Mouse (Mus musculus): ENCODE data around the gene Rragd.

The Rragd gene

DNA sequence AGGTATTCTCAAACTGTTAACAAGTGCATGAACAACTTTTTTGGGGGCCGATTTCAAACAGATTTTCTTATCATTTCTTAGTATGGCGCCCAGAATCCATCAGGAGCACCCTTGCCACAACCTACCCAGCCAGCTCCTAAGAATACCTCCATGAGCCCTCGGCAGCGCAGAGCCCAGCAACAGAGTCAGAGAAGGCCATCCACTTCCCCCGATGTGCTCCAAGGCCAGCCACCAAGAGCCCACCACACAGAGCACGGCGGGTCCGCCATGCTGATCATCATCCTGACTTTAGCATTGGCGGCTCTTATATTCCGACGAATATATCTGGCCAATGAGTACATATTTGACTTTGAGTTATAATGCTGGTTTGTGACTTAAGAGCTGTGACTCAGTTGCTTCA is 66.8 kb downstream of the Rragd start:
- DNase-seq = no peak

DNA sequence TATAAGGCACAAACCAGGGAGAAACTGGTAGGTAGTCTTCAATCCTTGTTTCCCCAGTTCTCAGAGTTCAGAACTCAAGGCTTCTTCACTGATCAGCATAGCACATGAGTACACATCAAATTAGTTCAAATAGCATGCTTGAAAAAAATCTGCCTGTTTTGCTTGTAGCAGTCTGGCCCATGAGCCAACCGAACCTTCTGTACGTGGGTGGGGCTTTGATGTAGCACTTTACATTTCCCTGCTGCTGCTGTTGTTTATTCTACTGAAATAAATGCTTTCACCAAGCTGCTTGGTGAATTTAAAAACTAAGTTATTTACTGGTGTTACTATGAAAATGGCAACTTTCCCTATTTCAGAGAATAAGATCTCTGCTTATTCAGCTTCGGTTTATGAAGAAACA is 69.2 kb downstream of the Rragd start:
- no peak for DNase-seq

DNA sequence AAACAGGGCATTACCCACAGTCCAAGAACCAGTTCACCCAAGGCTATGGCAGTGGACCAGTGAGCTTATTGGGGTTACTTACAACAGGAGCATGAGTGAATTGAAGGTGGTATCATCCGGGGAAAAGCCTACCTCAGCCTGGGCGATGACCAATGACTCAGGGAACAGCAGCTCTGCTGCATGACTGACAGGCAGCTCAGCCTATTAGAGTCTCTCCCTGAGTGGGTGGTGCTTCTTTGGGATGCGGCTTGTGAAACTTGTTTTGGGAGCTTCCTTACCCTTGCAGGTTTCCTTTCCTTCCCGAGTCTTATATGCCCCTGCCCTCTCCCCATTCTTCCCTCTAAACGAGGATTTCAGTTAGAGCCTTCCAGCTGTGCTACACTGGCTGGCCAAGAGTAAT is 69.8 kb downstream of the Rragd start:
- DNase-seq = peak in 1 of 2 experiments; percentile 23

DNA sequence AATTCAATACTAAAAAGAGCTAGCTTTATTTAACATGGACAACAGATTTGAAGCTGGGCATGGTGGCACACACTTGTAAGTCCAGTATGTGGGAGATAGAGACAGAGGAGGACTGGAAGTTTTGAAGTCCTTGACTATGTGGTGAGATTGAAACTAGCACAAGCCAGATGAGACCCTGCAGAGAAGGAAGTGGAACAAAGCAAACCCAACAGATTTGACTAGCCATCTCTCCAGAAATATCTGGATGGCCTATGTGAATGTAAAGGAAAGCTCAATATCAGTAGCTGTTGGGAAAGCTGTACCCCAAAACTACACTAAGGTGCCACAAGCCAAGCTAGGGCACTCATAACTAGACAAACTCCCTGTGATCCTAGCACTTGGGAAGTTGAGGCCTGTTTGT is 71.6 kb downstream of the Rragd start:
- DNase-seq = no peak

DNA sequence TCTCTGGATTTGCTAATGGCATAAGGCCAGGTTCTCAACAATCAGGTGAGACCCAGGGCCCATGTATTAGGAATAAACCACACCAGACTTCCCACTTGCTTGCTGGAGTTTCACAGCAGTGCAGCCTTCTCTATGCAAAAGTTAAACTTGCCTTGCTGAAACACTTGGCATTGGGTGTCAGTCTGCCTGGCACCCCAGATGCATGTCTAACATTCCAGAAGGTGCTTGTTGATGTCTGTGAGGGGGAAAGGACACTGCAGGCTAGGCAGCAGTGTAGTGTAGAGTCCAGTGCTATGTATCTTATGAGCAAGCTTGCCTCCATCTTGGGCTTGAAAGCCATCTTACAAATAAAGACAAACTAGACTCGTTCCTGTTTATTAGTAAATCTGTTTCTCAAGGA is 73.5 kb downstream of the Rragd start:
- DNase-seq = no peak

DNA sequence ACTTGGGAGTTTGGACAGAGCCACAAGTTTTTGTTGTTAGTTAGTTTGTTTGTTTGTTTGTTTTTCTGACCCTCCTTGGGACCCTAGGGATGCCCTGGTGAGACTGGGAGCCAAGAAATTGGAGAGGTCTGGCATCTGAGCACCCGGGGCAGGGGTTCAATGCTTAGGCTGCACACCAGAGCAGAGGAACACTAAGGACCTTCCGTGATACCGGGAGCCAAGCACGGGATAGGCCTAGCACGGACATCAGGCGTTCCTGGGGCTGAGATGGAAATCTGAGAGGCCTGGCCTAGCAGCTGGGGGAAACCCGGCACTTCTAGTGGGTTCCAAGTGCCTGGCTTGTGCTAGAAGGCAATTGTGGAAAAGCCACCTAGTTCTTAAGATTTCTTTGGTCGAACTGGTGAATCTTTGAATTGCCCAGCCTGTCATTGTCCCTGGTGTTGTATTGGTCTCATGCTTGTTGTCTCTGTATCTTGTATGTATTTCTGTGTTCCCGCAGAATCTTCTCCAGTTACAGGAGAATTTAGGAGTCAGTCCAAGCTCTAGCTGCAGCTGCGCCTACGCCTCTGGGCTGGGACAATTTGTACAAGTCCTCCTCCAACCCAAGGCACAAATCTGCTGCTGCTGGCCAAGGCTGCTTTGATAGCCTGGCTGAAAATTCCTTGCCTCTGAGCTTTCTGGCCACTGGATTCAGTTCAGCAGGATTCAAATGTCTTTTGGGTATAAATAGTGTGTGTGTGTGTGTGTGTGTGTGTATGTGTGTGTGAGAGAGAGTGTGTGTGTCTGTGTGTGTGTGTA is 75.3 kb downstream of the Rragd start:
- DNase-seq = peak; percentile 36 to 49

DNA sequence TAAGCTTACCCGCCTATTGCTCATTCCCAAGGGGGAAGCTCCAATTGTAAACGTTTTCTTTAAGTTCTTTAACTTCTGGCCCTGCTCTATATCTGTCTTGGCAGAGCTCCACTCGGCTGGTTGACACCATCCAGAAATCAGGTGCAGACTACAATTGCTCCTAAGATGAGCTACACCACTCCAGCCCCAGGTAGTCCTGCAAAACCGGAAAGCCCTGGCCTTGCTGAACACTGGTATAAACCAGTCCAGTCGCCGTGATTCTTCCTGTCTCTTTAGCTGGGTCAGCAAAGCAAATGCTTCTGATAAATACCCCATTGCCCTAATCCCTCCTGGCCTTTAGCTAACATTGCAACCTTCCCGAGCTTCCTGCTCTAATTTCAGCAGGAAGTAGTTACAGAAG is 78.3 kb downstream of the Rragd start:
- no peak for DNase-seq

DNA sequence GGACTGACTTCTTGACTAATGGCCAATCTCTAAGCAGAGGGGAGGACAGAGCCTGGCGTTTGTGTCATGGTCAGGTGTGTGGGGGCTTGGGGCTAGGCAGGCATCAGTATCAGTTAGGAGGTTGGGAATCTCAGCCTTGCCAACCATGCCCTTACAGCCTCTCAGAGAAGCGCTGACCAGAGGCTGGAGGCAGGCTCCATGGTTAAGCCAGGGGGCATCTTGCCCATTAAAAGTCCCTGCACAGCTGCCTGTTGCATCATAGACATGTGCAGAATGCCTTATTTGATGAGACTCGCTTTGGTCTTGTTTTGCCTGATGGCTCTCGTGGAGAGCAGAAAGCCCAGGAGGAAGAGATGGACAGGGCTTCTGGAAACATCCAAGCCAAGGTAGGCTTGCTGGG is 80.1 kb downstream of the Rragd start, which contains the start of gene Gabrr2:
Gene Gabrr2, plus strand, starts transcription at position 19 of the 400 bp plus-strand sequence.
- no peak for DNase-seq

DNA sequence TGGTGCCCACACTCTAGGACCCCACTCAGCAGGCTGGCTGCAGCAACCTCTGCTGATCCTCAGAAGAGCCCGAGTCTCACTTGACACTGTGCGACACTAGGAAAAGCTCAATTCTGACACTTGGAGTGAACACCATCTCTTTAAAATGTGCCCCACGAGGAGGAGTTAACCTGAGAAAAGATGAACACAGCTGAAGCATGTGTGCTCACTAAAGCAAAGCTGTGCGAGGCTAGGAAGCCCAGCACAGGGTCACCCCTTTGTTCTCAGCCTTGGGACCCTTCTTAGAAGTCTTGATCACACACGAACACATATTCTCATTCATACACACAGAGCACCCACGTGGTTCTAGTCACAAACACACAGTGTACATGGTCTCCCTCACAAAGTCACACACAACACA is 82.1 kb downstream of the Rragd start:
- DNase-seq = no peak

DNA sequence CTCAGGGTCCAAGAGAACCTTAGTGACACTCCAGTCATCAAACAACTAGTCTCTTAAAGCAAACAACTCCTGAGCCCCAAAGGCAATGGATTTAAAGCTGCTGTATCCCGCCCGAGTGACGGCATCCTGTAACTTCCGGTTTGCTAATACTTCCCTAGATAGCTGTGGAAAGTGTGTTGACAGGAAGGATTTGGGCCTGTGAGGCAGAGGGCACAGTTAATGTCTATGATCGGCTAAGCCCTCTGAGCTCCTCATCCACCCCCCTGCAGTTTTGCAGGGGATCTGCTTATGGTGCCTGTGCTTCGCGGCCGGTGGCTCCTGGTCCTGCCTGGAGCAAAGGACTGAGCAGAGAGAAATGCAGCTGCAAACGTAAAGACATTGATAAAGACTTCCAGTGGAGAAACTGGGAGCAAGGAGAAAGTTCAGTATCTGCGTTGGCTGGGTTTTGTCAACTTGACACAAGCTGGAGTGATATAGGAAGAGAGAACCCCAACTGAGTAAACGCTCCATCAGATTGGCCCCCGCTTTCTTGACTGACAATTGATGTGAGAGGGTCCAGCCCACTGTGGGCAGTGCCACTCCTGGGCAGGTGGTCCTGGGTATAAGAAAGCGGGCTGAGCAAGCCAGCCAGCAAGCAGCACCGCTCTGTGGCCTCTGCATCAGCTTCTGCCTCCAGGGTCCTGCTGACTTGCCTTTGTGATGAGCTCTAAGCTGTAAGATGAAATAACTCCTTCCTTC is 83.6 kb downstream of the Rragd start:
- DNase-seq = no peak

DNA sequence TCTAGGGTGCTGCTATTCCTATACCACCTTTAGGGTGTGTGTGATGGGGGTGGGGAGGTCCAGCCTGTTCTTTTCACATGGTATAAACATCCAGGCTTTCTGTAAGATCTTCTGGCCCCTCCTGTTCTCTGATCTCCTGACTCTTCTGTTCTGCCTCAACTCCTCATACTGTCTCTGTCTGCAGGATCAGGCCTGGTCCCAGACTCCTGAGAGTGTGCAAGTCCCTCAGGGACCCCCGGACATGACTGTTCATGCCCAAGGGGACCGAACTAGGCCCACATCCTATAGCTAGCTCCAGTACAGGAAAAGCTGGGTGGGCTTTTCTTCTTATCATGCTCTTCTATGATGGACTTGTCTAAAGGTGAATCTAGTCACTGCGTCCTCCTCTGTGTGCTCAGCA is 84.5 kb downstream of the Rragd start:
- DNase-seq = no peak

DNA sequence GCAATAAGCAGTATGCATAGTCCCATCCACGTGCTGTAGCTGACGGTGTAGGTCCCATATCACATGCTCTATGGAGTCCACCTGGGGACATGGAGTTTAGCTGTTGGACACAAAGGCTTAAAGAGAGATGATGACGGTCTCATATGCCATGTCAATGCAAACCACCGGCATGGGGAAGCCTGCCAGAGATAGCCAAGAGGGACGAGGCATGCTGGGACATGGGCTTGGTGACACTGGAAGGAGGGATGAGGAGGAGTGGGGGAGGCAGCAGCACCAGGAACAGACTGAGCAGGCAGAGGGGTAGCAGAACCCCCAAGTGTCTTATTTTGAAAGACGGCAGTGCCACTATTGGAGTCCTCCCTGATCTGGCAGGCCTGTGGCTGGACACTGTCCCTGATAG is 85.0 kb downstream of the Rragd start:
- no peak for DNase-seq

DNA sequence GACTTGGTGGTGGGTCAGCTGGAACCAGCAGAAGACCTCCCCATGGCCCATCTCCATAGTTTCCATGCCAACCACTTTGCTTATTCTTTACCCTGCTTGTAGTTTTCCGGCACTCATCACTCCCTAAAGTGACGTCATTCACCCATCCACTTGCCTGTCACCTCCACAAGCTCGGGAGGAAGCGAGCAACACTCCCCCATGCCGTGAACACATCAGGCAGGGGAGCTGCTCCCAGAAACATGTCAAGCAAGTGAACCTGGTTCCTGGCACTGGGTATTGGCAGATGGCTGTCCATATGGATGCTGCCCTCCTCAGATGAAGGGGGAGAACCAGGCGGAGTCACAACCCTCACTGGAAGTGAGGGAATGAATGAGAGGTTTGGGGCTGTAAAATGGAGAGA is 86.1 kb downstream of the Rragd start:
- DNase-seq = no peak

DNA sequence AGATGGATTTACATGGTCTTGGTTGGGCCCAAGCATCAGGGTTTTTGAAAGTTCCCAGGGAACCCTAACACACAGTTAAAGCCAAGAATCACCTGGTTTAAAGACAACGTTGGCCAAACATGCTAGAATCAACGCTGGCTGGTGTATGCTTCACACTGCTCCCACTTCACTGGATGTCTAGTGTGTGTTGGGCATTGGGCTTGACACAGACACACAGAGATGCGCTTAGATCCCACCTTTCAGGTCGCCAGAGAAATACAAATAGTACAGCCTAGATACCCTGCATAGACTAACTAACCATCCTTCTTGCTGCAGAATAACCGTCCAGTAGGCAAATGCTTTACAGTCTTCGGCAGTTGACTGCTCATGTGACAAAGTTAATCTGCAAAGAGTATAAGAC is 87.5 kb downstream of the Rragd start:
- DNase-seq = no peak

DNA sequence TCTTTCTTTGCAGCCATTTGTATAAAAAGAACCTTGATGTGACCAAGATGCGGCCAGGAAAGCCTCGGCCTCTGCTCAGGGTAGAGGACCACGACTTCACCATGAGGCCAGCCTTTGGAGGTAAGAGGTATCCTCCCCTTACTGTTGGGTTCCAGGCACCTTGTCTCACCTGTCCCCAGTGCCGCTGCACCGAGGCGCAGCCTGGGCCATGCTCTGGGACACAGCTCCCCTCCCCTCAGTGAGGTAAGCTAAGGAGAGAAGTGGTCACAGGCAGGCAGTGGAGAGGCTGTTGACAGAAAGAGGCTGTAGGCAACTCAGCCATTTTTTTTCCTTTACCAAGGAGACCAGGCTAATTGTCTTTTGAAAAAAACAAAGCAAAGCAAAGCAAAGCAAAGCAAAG is 88.5 kb downstream of the Rragd start:
- no peak for DNase-seq

Measured in kidney, postnatal 4 days (tissue).